Mouse (Mus musculus): Measurements from ENCODE around the gene Pbx2. TPM values are rescaled to one million over a fixed set of nuclear protein-coding genes. Genes with fewer than 3 reads are reported as not detected.

The Pbx2 gene
- total RNA-seq (2023), result 89.1 and 104 TPM in 2 replicates

GRCm38 (mm10) chr17:34591029-34591993 is at the start of gene Pbx2:
Gene Pbx2 (plus strand): TSS chr17:34591266.

GRCm38 (mm10) chr17:34564003-34564421 is 27.1 kb upstream of the Pbx2 start, which contains the start of gene Notch4:
Gene Notch4 (plus strand): TSS chr17:34564268.

DNA sequence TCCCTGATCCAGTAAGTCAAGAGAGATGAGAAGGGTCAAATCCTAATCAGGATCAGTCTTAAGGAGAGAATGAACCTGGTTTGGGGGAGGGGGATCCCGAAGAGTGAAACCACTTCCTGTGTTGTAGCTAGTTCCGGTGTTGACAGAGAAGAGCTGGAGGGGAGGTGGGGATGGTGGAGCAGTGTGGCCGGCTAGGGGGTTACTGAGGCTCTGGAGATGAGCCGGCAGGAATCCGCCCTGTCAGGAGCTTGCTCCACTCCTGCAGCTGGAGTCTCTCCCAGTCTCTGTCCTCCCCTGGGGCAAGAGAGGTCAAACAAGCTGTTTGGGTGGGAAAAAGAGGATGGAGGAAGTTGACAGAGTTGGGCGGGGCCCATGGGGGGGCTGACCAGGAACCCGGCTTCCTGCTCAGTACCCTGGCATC is 1.4 kb upstream of the Pbx2 start, which contains the start of gene Gpsm3:
TSS of gene Gpsm3 (plus strand) at position 126 of the 421 bp plus-strand sequence.

GRCm38 (mm10) chr17:34597566-34598095 is 6.6 kb downstream of the Pbx2 start, which contains the start of gene Ager:
Gene Ager (plus strand): TSS chr17:34597862.

GRCm38 (mm10) chr17:34603375-34604060 is 12.5 kb downstream of the Pbx2 start, which contains the start of gene Rnf5:
Gene Rnf5 (minus strand): TSS chr17:34603690.

GRCm38 (mm10) chr17:34604061-34604508 is 13.0 kb downstream of the Pbx2 start, which contains the start of gene Agpat1:
Gene Agpat1 (plus strand): TSS chr17:34604262.

GRCm38 (mm10) chr17:34615871-34616270 is 24.8 kb downstream of the Pbx2 start, which contains the start of gene Egfl8:
Gene Egfl8 (minus strand): TSS chr17:34615971.

DNA sequence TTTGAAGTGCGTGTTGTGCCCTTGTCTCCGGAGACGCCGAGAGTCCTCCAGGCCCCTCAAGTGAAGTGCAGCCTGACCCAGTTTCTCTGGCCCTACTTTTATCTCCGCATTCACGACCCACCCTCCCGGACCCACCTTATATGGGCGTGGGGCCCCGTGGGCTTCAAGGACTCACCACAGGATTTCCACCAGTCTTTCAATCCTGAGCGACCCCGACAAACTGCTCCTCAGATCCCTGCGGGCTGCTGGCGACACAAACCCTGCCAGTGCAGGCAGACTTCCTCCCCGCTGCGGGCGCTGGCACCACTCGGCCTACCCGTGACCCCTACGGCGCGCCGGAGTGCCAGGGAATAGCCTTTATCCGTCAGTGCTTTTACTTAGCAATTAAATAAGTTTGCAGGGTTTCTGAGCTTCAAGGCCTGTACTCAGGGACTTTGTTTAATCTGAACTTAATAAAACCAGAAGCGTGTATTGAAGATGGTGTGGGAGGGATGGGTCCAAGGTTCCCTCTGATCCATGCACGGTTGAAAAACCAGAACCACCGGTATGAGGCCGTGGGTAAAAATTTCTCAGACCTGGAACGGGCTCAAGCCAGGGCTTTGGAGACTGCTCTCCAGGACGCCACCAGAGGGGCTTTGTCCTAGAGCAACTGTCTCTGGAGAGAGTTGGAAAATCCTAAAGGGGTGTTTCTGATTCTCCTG is 37.0 kb downstream of the Pbx2 start, which contains the start of gene Ppt2:
TSS of gene Ppt2 (minus strand) at position 568 of the 701 bp plus-strand sequence.

GRCm38 (mm10) chr17:34629221-34629751 is 38.2 kb downstream of the Pbx2 start, which contains the start of gene Prrt1:
Gene Prrt1 (plus strand): TSS chr17:34629533.

GRCm38 (mm10) chr17:34644608-34645007 is 53.5 kb downstream of the Pbx2 start, which contains the start of gene Fkbpl:
Gene Fkbpl (plus strand): TSS chr17:34644764.

Other genes starting within 250 kb of the Pbx2 start
- 2.8 and 3.5 TPM in 2 replicates for gene Btnl2, start 236.4 kb upstream of the Pbx2 start, total RNA-seq (2023)
- gene Btnl1, start 214.1 kb upstream of the Pbx2 start, total RNA-seq (2023), result not detected in 2 replicates
- gene BC051142, start 192.4 kb upstream of the Pbx2 start, total RNA-seq (2023), result not detected in 2 replicates
- not detected in 2 replicates for gene Btnl4, start 113.9 kb upstream of the Pbx2 start, total RNA-seq (2023)
- not detected in 2 replicates for gene Btnl6, start 73.9 kb upstream of the Pbx2 start, total RNA-seq (2023)
- gene Notch4, start 27.0 kb upstream of the Pbx2 start, total RNA-seq (2023), result 0.57 and 1.5 TPM in 2 replicates
- 440 and 473 TPM in 2 replicates for gene Gpsm3, start 1.5 kb upstream of the Pbx2 start, total RNA-seq (2023)
- 5.3 and 8.3 TPM in 2 replicates for gene Ager, start 6.6 kb downstream of the Pbx2 start, total RNA-seq (2023)
- gene Rnf5, start 12.4 kb downstream of the Pbx2 start, total RNA-seq (2023), result 33.1 and 34.1 TPM in 2 replicates
- 46.3 and 48.5 TPM in 2 replicates for gene Agpat1, start 13.0 kb downstream of the Pbx2 start, total RNA-seq (2023)
- gene Egfl8, start 24.7 kb downstream of the Pbx2 start, total RNA-seq (2023), result 1.7 and 4.2 TPM in 2 replicates
- gene Ppt2, start 37.2 kb downstream of the Pbx2 start, total RNA-seq (2023), result 33.1 and 38.3 TPM in 2 replicates
- not detected in 2 replicates for gene Prrt1, start 38.3 kb downstream of the Pbx2 start, total RNA-seq (2023)
- gene Fkbpl, start 53.5 kb downstream of the Pbx2 start, total RNA-seq (2023), result 9.9 and 14.9 TPM in 2 replicates
- 54.8 and 61.2 TPM in 2 replicates for gene Atf6b, start 55.9 kb downstream of the Pbx2 start, total RNA-seq (2023)
- 0.06 and 0.09 TPM in 2 replicates for gene Tnxb, start 79.3 kb downstream of the Pbx2 start, total RNA-seq (2023)
- gene C4b, start 152.6 kb downstream of the Pbx2 start, total RNA-seq (2023), result 0.11 and 0.13 TPM in 2 replicates
- not detected in 2 replicates for gene Cyp21a1, start 213.3 kb downstream of the Pbx2 start, total RNA-seq (2023)
- 42.3 and 63.0 TPM in 2 replicates for gene Stk19, start 245.7 kb downstream of the Pbx2 start, total RNA-seq (2023)
- gene Dxo, start 245.8 kb downstream of the Pbx2 start, total RNA-seq (2023), result 34.5 and 46.7 TPM in 2 replicates

All from neutrophil, adult 65 days (primary cell).